Mouse (Mus musculus): ENCODE results near the gene Stradb.

Stradb gene

GRCm38 (mm10) chr1:58961152-58961893, 12.0 kb upstream of the Stradb start:
- DNase-seq (ENCODE audit: low spot score): peak; percentile 43

GRCm38 (mm10) chr1:58962418-58962817, 10.9 kb upstream of the Stradb start:
- DNase-seq (ENCODE audit: low spot score): no peak

- DNase-seq (ENCODE audit: low spot score): no peak
Observed at GRCm38 (mm10) chr1:58962865-58963264, 10.5 kb upstream of the Stradb start.

GRCm38 (mm10) chr1:58967534-58967933, 5.8 kb upstream of the Stradb start:
- DNase-seq (ENCODE audit: low spot score): no peak

- DNase-seq (ENCODE audit: low spot score): no peak
Observed at GRCm38 (mm10) chr1:58970054-58970453, 3.3 kb upstream of the Stradb start.

GRCm38 (mm10) chr1:58971097-58971496, 2.2 kb upstream of the Stradb start:
- DNase-seq (ENCODE audit: low spot score): no peak

GRCm38 (mm10) chr1:58972851-58973365, 414 bp upstream of the Stradb start:
- no peak for DNase-seq (ENCODE audit: low spot score)

GRCm38 (mm10) chr1:58982276-58982675, 9.0 kb downstream of the Stradb start:
- no peak for DNase-seq (ENCODE audit: low spot score)

GRCm38 (mm10) chr1:58984586-58984985, 11.3 kb downstream of the Stradb start:
- no peak for DNase-seq (ENCODE audit: low spot score)

GRCm38 (mm10) chr1:58993144-58993543, 19.8 kb downstream of the Stradb start:
- DNase-seq (ENCODE audit: low spot score): no peak

GRCm38 (mm10) chr1:58993723-58994122, 20.4 kb downstream of the Stradb start:
- no peak for DNase-seq (ENCODE audit: low spot score)

GRCm38 (mm10) chr1:58995313-58995712, 22.0 kb downstream of the Stradb start:
- DNase-seq (ENCODE audit: low spot score): no peak

- DNase-seq (ENCODE audit: low spot score): peak; percentile 17
Observed at GRCm38 (mm10) chr1:59009250-59009649, 35.9 kb downstream of the Stradb start.

- no peak for DNase-seq (ENCODE audit: low spot score)
Observed at GRCm38 (mm10) chr1:59021556-59021955, 48.2 kb downstream of the Stradb start.

- no peak for DNase-seq (ENCODE audit: low spot score)
Observed at GRCm38 (mm10) chr1:59037723-59038122, 64.4 kb downstream of the Stradb start.
